Mouse (Mus musculus): ENCODE results near the gene Ttc30b. TPM values are rescaled to one million over a fixed set of nuclear protein-coding genes. Genes with fewer than 3 reads are reported as not detected.
"Not testable (repeated sequence)": the region's sequence is repeated elsewhere in the genome, so short reads cannot be mapped to it uniquely, and the experiment has no call there.

Gene Ttc30b
- total RNA-seq, 2 experiments from 2014 or later: 5.0 TPM

GRCm38 (mm10) chr2:75950685-75951084 is 12.3 kb upstream of the Ttc30b start:
- DNase-seq: no peak

- DNase-seq: not testable (repeated sequence)
Observed at GRCm38 (mm10) chr2:75937520-75938116, 767 bp downstream of the Ttc30b start.

GRCm38 (mm10) chr2:75936685-75937084 is 1.7 kb downstream of the Ttc30b start:
- not testable (repeated sequence) for DNase-seq

- DNase-seq: no peak
Observed at GRCm38 (mm10) chr2:75933541-75933940, 4.8 kb downstream of the Ttc30b start.

GRCm38 (mm10) chr2:75930941-75931340 is 7.4 kb downstream of the Ttc30b start:
- no peak for DNase-seq

- no peak for DNase-seq
Observed at GRCm38 (mm10) chr2:75929786-75930444, 8.5 kb downstream of the Ttc30b start.

- no peak for DNase-seq
Observed at GRCm38 (mm10) chr2:75929141-75929540, 9.2 kb downstream of the Ttc30b start.

- no peak for DNase-seq
Observed at GRCm38 (mm10) chr2:75928011-75928410, 10.4 kb downstream of the Ttc30b start.

- DNase-seq: no peak
Observed at GRCm38 (mm10) chr2:75926061-75926460, 12.3 kb downstream of the Ttc30b start.

GRCm38 (mm10) chr2:75923807-75924340 is 14.5 kb downstream of the Ttc30b start:
- DNase-seq: no peak

- no peak for DNase-seq
Observed at GRCm38 (mm10) chr2:75915040-75915439, 23.3 kb downstream of the Ttc30b start.

GRCm38 (mm10) chr2:75907142-75907541 is 31.2 kb downstream of the Ttc30b start:
- DNase-seq: no peak

- DNase-seq: no peak
Observed at GRCm38 (mm10) chr2:75901869-75902268, 36.5 kb downstream of the Ttc30b start.

GRCm38 (mm10) chr2:75900281-75900680 is 38.1 kb downstream of the Ttc30b start:
- no peak for DNase-seq

GRCm38 (mm10) chr2:75895711-75896110 is 42.7 kb downstream of the Ttc30b start:
- DNase-seq: no peak

- DNase-seq: no peak
Observed at GRCm38 (mm10) chr2:75891981-75892380, 46.4 kb downstream of the Ttc30b start.

Other genes with a start within 250 kb of the Ttc30b start
- 10 to 100 TPM; 28.4 to 33.3 TPM for gene Nfe2l2, start 233.9 kb downstream of the Ttc30b start, total RNA-seq (2021)
- gene Agps, start 106.4 kb downstream of the Ttc30b start, total RNA-seq (2021): 10 to 100 TPM; 27.5 to 30.3 TPM
- gene Ttc30a2, start 39.6 kb upstream of the Ttc30b start, total RNA-seq (2021): under 1 TPM in 1 of 2 experiments, not detected in 1; 0.45 TPM
- gene Ttc30a1, start 43.4 kb upstream of the Ttc30b start, total RNA-seq (2021): 1 to 10 TPM; 1.4 to 1.5 TPM